Mouse (Mus musculus) myocyte (in vitro differentiated cells): ENCODE measurements around the gene Rgs5.

Experiments used
- CEBPB ChIP-seq: IDR thresholded peaks from 2 replicates; pipeline ENCODE4 v1.6.1; 2011; ENCODE audit warnings: mild to moderate bottlenecking, moderate library complexity; ENCODE audit not compliant: poor library complexity, insufficient read depth, severe bottlenecking
- E2F4 ChIP-seq: IDR thresholded peaks from one replicate; pipeline ENCODE4 v1.6.1; 2011; ENCODE audit warnings: mild to moderate bottlenecking, control low read depth, moderate library complexity; ENCODE audit not compliant: insufficient read depth
- MAX ChIP-seq: IDR thresholded peaks from one replicate; pipeline ENCODE4 v1.6.1; 2011; ENCODE audit warnings: low read depth, mild to moderate bottlenecking, control low read depth
- MYOD1 ChIP-seq, 3 experiments: IDR thresholded peaks; one replicate each; pipeline ENCODE4 v1.6.1; 2011; ENCODE audit warnings: control low read depth in 2 of 3, low read depth in 2 of 3, mild to moderate bottlenecking in 2 of 3, moderate library complexity in 1 of 3; ENCODE audit not compliant: insufficient read length in 2 of 3, control insufficient read depth in 1 of 3
- MYOG ChIP-seq, 3 experiments: IDR thresholded peaks; one replicate each; pipeline ENCODE4 v1.6.1; 2011; ENCODE audit warnings: control low read depth in 2 of 3, low read depth in 2 of 3, mild to moderate bottlenecking in 2 of 3; ENCODE audit not compliant: insufficient read length in 2 of 3, control insufficient read depth in 1 of 3, insufficient read depth in 1 of 3
- POLR2A ChIP-seq: IDR thresholded peaks from one replicate; pipeline ENCODE4 v1.6.1; 2011; ENCODE audit warnings: low read depth, mild to moderate bottlenecking, control low read depth, moderate library complexity; ENCODE audit not compliant: insufficient read length
- POLR2AphosphoS2 ChIP-seq: IDR thresholded peaks from one replicate; pipeline ENCODE4 v1.6.1; 2011; ENCODE audit warnings: low read depth, control low read depth; ENCODE audit not compliant: insufficient read length
- REST ChIP-seq: IDR thresholded peaks from one replicate; pipeline ENCODE4 v1.6.1; 2011; ENCODE audit warnings: mild to moderate bottlenecking, control low read depth, moderate library complexity; ENCODE audit not compliant: insufficient read depth, insufficient read length
- SRF ChIP-seq: IDR thresholded peaks from one replicate; pipeline ENCODE4 v1.6.1; 2011; ENCODE audit warnings: low read depth; ENCODE audit not compliant: control insufficient read depth, insufficient read length
- TCF12 ChIP-seq: IDR thresholded peaks from one replicate; pipeline ENCODE4 v1.6.1; 2011; ENCODE audit warnings: mild to moderate bottlenecking, control low read depth; ENCODE audit not compliant: poor library complexity, insufficient read depth, severe bottlenecking
- TCF3 ChIP-seq: IDR thresholded peaks from one replicate; pipeline ENCODE4 v1.6.1; 2011; ENCODE audit warnings: low read depth, control low read depth; ENCODE audit not compliant: insufficient read length
- USF1 ChIP-seq: IDR thresholded peaks from one replicate; pipeline ENCODE4 v1.6.1; 2011; ENCODE audit warnings: low read depth, mild to moderate bottlenecking, control low read depth, moderate library complexity

DNA sequence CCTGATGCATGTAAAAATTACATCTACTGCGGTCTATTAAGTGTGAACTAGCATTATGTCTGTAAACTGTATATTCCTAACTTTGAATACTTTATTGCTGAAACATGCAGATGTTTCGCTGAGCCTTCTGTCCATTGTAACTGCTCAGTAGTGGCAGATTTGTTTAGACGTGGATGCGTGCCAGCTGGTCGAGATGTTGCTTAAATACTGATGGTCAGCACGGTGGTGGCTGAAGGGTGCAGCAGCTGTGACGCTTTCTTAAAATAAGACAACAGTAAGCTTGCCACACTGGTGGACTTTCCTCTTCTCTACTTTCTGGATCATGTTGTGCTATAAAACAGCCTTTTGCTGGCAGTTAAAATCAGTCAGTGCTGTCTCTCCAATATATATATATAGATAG is 25.6 kb upstream of the Rgs5 start:
- no peak for TF ChIP-seq MAX
- TF ChIP-seq POLR2A = no peak
- no peak for TF ChIP-seq E2F4
- TF ChIP-seq POLR2AphosphoS2 = no peak
- no peak for TF ChIP-seq TCF12
- peak in 2 of 3 experiments; percentile 9 to 40 for TF ChIP-seq MYOG (IDR thresholded peaks at IDR 0.05; ENCODE audit: control insufficient read depth in 1 of 3, insufficient read depth in 1 of 3, insufficient read length in 2 of 3, low read depth in 2 of 3)
- no peak for TF ChIP-seq SRF
- no peak for TF ChIP-seq CEBPB
- no peak for TF ChIP-seq USF1
- TF ChIP-seq TCF3 = no peak
- TF ChIP-seq REST = no peak
- TF ChIP-seq MYOD1 (IDR thresholded peaks at IDR 0.05; ENCODE audit: control insufficient read depth in 1 of 3, insufficient read length in 2 of 3, low read depth in 2 of 3) = peak in 2 of 3 experiments; percentile 29 to 61
